Mouse (Mus musculus) midbrain, embryonic 11.5 days (tissue): Measurements from ENCODE around the gene Elmsan1. TPM values are rescaled to one million over a fixed set of nuclear protein-coding genes. Genes with fewer than 3 reads are reported as not detected.

Source experiments
- polyA plus RNA-seq: library from polyadenylated mRNA; unstranded; fragments of >200 nt; fragmentation: Nextera tagmentation; extraction: Ambion mirVana; gene quantifications from 2 replicates; pipeline ENCODE4 v1.2.1, GENCODE M21; 2014

The Elmsan1 gene
- polyA plus RNA-seq, 1 experiment from 2014 or later, result 3.9 TPM

Other genes starting within 250 kb of the Elmsan1 start
- not detected in 2 replicates for gene Heatr4, start 234.0 kb downstream of the Elmsan1 start, polyA plus RNA-seq
- gene Acot2, start 231.0 kb downstream of the Elmsan1 start, polyA plus RNA-seq, result 11.6 and 13.2 TPM in 2 replicates
- gene Acot1, start 209.4 kb downstream of the Elmsan1 start, polyA plus RNA-seq, result 47.5 and 48.5 TPM in 2 replicates
- gene Acot4, start 180.5 kb downstream of the Elmsan1 start, polyA plus RNA-seq, result 0.10 and 0.22 TPM in 2 replicates
- not detected in 2 replicates for gene Gm49366, start 179.9 kb downstream of the Elmsan1 start, polyA plus RNA-seq
- gene Acot3, start 166.7 kb downstream of the Elmsan1 start, polyA plus RNA-seq, result 0.18 and 0.39 TPM in 2 replicates
- not detected in 2 replicates for gene Acot5, start 149.6 kb downstream of the Elmsan1 start, polyA plus RNA-seq
- 1.2 and 1.6 TPM in 2 replicates for gene Acot6, start 118.2 kb downstream of the Elmsan1 start, polyA plus RNA-seq
- gene Dnal1, start 104.5 kb downstream of the Elmsan1 start, polyA plus RNA-seq, result 4.9 and 5.4 TPM in 2 replicates
- gene Pnma1, start 70.4 kb downstream of the Elmsan1 start, polyA plus RNA-seq, result 3.4 and 3.8 TPM in 2 replicates
- 18.6 and 18.8 TPM in 2 replicates for gene Ptgr2, start 66.4 kb upstream of the Elmsan1 start, polyA plus RNA-seq
- gene Zfp410, start 98.0 kb upstream of the Elmsan1 start, polyA plus RNA-seq, result 121 and 122 TPM in 2 replicates
- 42.0 and 42.6 TPM in 2 replicates for gene Coq6, start 142.8 kb upstream of the Elmsan1 start, polyA plus RNA-seq
- 7.3 and 10.0 TPM in 2 replicates for gene Fam161b, start 143.0 kb upstream of the Elmsan1 start, polyA plus RNA-seq
- gene Entpd5, start 190.1 kb upstream of the Elmsan1 start, polyA plus RNA-seq, result 8.8 and 9.3 TPM in 2 replicates
- 0.70 and 0.81 TPM in 2 replicates for gene Bbof1, start 190.2 kb upstream of the Elmsan1 start, polyA plus RNA-seq
- 28.0 and 30.8 TPM in 2 replicates for gene Rnf113a2, start 198.3 kb upstream of the Elmsan1 start, polyA plus RNA-seq
- 25.5 and 26.9 TPM in 2 replicates for gene Aldh6a1, start 232.1 kb upstream of the Elmsan1 start, polyA plus RNA-seq
- 42.2 and 45.7 TPM in 2 replicates for gene Lin52, start 232.5 kb upstream of the Elmsan1 start, polyA plus RNA-seq